Mouse (Mus musculus) ES-Bruce4 (cell line): Measurements from ENCODE around the gene 4930404N11Rik.

ENCODE experiments used
- CTCF ChIP-seq: IDR thresholded peaks from one replicate; pipeline ENCODE4 v1.8.1; 2011; ENCODE audit warnings: low read depth, low read length
- EP300 ChIP-seq: IDR thresholded peaks from 2 replicates; pipeline ENCODE4 v1.6.1; 2011; ENCODE audit warnings: low read depth, low read length; ENCODE audit not compliant: insufficient read depth
- POLR2A ChIP-seq: IDR thresholded peaks from one replicate; pipeline ENCODE4 v1.8.1; 2011; ENCODE audit warnings: low read length; ENCODE audit not compliant: insufficient read depth

GRCm38 (mm10) chr10:81401521-81402226 is 36.1 kb upstream of the 4930404N11Rik start:
- no peak for TF ChIP-seq CTCF
- no peak for TF ChIP-seq POLR2A
- no peak for TF ChIP-seq EP300
